Mouse (Mus musculus): ENCODE measurements around the gene Dynlt1f. TPM values are rescaled to one million over a fixed set of nuclear protein-coding genes. Genes with fewer than 3 reads are reported as not detected.
"Not testable (repeated sequence)": the region's sequence is repeated elsewhere in the genome, so short reads cannot be mapped to it uniquely, and the experiment has no call there.

Dynlt1f gene
- polyA plus RNA-seq, 1 experiment: 809 TPM

GRCm38 (mm10) chr17:6656471-6656870, 771 bp upstream of the Dynlt1f start:
- not testable (repeated sequence) for H3K27me3 ChIP-seq (ENCODE audit: control insufficient read depth, insufficient read depth, low read length); H3K36me3 ChIP-seq (ENCODE audit: control insufficient read depth, insufficient read depth, low read length); H3K4me1 ChIP-seq (ENCODE audit: control insufficient read depth, insufficient read depth, low read length); H3K4me3 ChIP-seq (ENCODE audit: control insufficient read depth, low read depth, low read length); H3K27ac ChIP-seq (ENCODE audit: control insufficient read depth, insufficient read depth, low read depth, low read length)

- TF ChIP-seq POLR2A (IDR thresholded peaks at IDR 0.05; ENCODE audit: control insufficient read depth, low read depth, low read length): peak; percentile 59
- Histone ChIP-seq H3K4me3 (ENCODE audit: control insufficient read depth, low read depth, low read length) (peak overlapping the region; percentile 92), H3K27ac (ENCODE audit: control insufficient read depth, insufficient read depth, low read depth, low read length) (peak overlapping the region; percentile 92)
These were observed 601 bp downstream of the Dynlt1f start for GRCm38 (mm10) chr17:6655087-6655511.

GRCm38 (mm10) chr17:6653341-6653946, 2.3 kb downstream of the Dynlt1f start:
- not testable (repeated sequence) for H3K4me3 ChIP-seq (ENCODE audit: control insufficient read depth, low read depth, low read length); H3K27me3 ChIP-seq (ENCODE audit: control insufficient read depth, insufficient read depth, low read length); H3K36me3 ChIP-seq (ENCODE audit: control insufficient read depth, insufficient read depth, low read length); H3K4me1 ChIP-seq (ENCODE audit: control insufficient read depth, insufficient read depth, low read length); H3K27ac ChIP-seq (ENCODE audit: control insufficient read depth, insufficient read depth, low read depth, low read length)

More at GRCm38 (mm10) chr17:6655087-6655511, 601 bp downstream of the Dynlt1f start:
- not testable (repeated sequence) for H3K27me3 ChIP-seq (ENCODE audit: control insufficient read depth, insufficient read depth, low read length); H3K36me3 ChIP-seq (ENCODE audit: control insufficient read depth, insufficient read depth, low read length); H3K4me1 ChIP-seq (ENCODE audit: control insufficient read depth, insufficient read depth, low read length)

- H3K36me3 ChIP-seq (ENCODE audit: control insufficient read depth, insufficient read depth, low read length); H3K4me1 ChIP-seq (ENCODE audit: control insufficient read depth, insufficient read depth, low read length); H3K27ac ChIP-seq (ENCODE audit: control insufficient read depth, insufficient read depth, low read depth, low read length); H3K4me3 ChIP-seq (ENCODE audit: control insufficient read depth, low read depth, low read length); H3K27me3 ChIP-seq (ENCODE audit: control insufficient read depth, insufficient read depth, low read length): not testable (repeated sequence)
These were observed 4.7 kb downstream of the Dynlt1f start for GRCm38 (mm10) chr17:6650904-6651565.

GRCm38 (mm10) chr17:6647452-6647851, 8.2 kb downstream of the Dynlt1f start:
- not testable (repeated sequence) for H3K4me3 ChIP-seq (ENCODE audit: control insufficient read depth, low read depth, low read length); H3K27ac ChIP-seq (ENCODE audit: control insufficient read depth, insufficient read depth, low read depth, low read length)

GRCm38 (mm10) chr17:6646841-6647240, 8.9 kb downstream of the Dynlt1f start:
- H3K36me3 ChIP-seq (ENCODE audit: control insufficient read depth, insufficient read depth, low read length); H3K27ac ChIP-seq (ENCODE audit: control insufficient read depth, insufficient read depth, low read depth, low read length); H3K4me1 ChIP-seq (ENCODE audit: control insufficient read depth, insufficient read depth, low read length); H3K4me3 ChIP-seq (ENCODE audit: control insufficient read depth, low read depth, low read length); H3K27me3 ChIP-seq (ENCODE audit: control insufficient read depth, insufficient read depth, low read length): not testable (repeated sequence)

More at GRCm38 (mm10) chr17:6647452-6647851, 8.2 kb downstream of the Dynlt1f start:
- H3K36me3 ChIP-seq (ENCODE audit: control insufficient read depth, insufficient read depth, low read length); H3K4me1 ChIP-seq (ENCODE audit: control insufficient read depth, insufficient read depth, low read length); H3K27me3 ChIP-seq (ENCODE audit: control insufficient read depth, insufficient read depth, low read length): not testable (repeated sequence)

GRCm38 (mm10) chr17:6645668-6646067, 10.0 kb downstream of the Dynlt1f start:
- H3K27ac ChIP-seq (ENCODE audit: control insufficient read depth, insufficient read depth, low read depth, low read length); H3K4me1 ChIP-seq (ENCODE audit: control insufficient read depth, insufficient read depth, low read length); H3K36me3 ChIP-seq (ENCODE audit: control insufficient read depth, insufficient read depth, low read length); H3K27me3 ChIP-seq (ENCODE audit: control insufficient read depth, insufficient read depth, low read length); H3K4me3 ChIP-seq (ENCODE audit: control insufficient read depth, low read depth, low read length): not testable (repeated sequence)

- not testable (repeated sequence) for H3K27ac ChIP-seq (ENCODE audit: control insufficient read depth, insufficient read depth, low read depth, low read length); H3K27me3 ChIP-seq (ENCODE audit: control insufficient read depth, insufficient read depth, low read length); H3K4me3 ChIP-seq (ENCODE audit: control insufficient read depth, low read depth, low read length); H3K36me3 ChIP-seq (ENCODE audit: control insufficient read depth, insufficient read depth, low read length); H3K4me1 ChIP-seq (ENCODE audit: control insufficient read depth, insufficient read depth, low read length)
These were observed 11.0 kb downstream of the Dynlt1f start for GRCm38 (mm10) chr17:6644673-6645072.

- H3K27me3 ChIP-seq (ENCODE audit: control insufficient read depth, insufficient read depth, low read length); H3K4me3 ChIP-seq (ENCODE audit: control insufficient read depth, low read depth, low read length); H3K4me1 ChIP-seq (ENCODE audit: control insufficient read depth, insufficient read depth, low read length); H3K27ac ChIP-seq (ENCODE audit: control insufficient read depth, insufficient read depth, low read depth, low read length); H3K36me3 ChIP-seq (ENCODE audit: control insufficient read depth, insufficient read depth, low read length): not testable (repeated sequence)
These were observed 11.5 kb downstream of the Dynlt1f start for GRCm38 (mm10) chr17:6644210-6644609.

- H3K27me3 ChIP-seq (ENCODE audit: control insufficient read depth, insufficient read depth, low read length); H3K4me3 ChIP-seq (ENCODE audit: control insufficient read depth, low read depth, low read length); H3K27ac ChIP-seq (ENCODE audit: control insufficient read depth, insufficient read depth, low read depth, low read length): not testable (repeated sequence)
These were observed 14.8 kb downstream of the Dynlt1f start for GRCm38 (mm10) chr17:6640771-6641429.

GRCm38 (mm10) chr17:6640044-6640637, 15.6 kb downstream of the Dynlt1f start:
- not testable (repeated sequence) for H3K4me1 ChIP-seq (ENCODE audit: control insufficient read depth, insufficient read depth, low read length); H3K27me3 ChIP-seq (ENCODE audit: control insufficient read depth, insufficient read depth, low read length); H3K36me3 ChIP-seq (ENCODE audit: control insufficient read depth, insufficient read depth, low read length); H3K27ac ChIP-seq (ENCODE audit: control insufficient read depth, insufficient read depth, low read depth, low read length); H3K4me3 ChIP-seq (ENCODE audit: control insufficient read depth, low read depth, low read length)

More at GRCm38 (mm10) chr17:6640771-6641429, 14.8 kb downstream of the Dynlt1f start:
- H3K4me1 ChIP-seq (ENCODE audit: control insufficient read depth, insufficient read depth, low read length); H3K36me3 ChIP-seq (ENCODE audit: control insufficient read depth, insufficient read depth, low read length): not testable (repeated sequence)
